Mouse (Mus musculus): Measurements from ENCODE around the gene Arhgap15.

Gene Arhgap15

GRCm38 (mm10) chr2:44218317-44218716 lies 469.7 kb downstream of the Arhgap15 start:
- DNase-seq: no peak

GRCm38 (mm10) chr2:44221686-44222085 lies 473.1 kb downstream of the Arhgap15 start:
- DNase-seq: no peak

GRCm38 (mm10) chr2:44222176-44222753 lies 473.6 kb downstream of the Arhgap15 start:
- DNase-seq: no peak

GRCm38 (mm10) chr2:44234856-44235255 lies 486.2 kb downstream of the Arhgap15 start:
- DNase-seq: no peak

- no peak for DNase-seq
Measured at GRCm38 (mm10) chr2:44241657-44242454, 493.2 kb downstream of the Arhgap15 start.

GRCm38 (mm10) chr2:44242628-44243255 lies 494.1 kb downstream of the Arhgap15 start:
- no peak for DNase-seq

- no peak for DNase-seq
Measured at GRCm38 (mm10) chr2:44255343-44255742, 506.7 kb downstream of the Arhgap15 start.

- DNase-seq: no peak
Measured at GRCm38 (mm10) chr2:44257946-44258345, 509.3 kb downstream of the Arhgap15 start.

GRCm38 (mm10) chr2:44271455-44272346 lies 523.1 kb downstream of the Arhgap15 start:
- no peak for DNase-seq

- DNase-seq: no peak
Measured at GRCm38 (mm10) chr2:44272606-44273005, 524.0 kb downstream of the Arhgap15 start.

GRCm38 (mm10) chr2:44274425-44274824 lies 525.8 kb downstream of the Arhgap15 start:
- DNase-seq: no peak

GRCm38 (mm10) chr2:44286181-44286719 lies 537.6 kb downstream of the Arhgap15 start:
- no peak for DNase-seq

- DNase-seq: no peak
Measured at GRCm38 (mm10) chr2:44299156-44299555, 550.5 kb downstream of the Arhgap15 start.

GRCm38 (mm10) chr2:44299909-44300308 lies 551.3 kb downstream of the Arhgap15 start:
- no peak for DNase-seq

- no peak for DNase-seq
Measured at GRCm38 (mm10) chr2:44300466-44300865, 551.8 kb downstream of the Arhgap15 start.

GRCm38 (mm10) chr2:44304261-44304970 lies 555.8 kb downstream of the Arhgap15 start:
- DNase-seq: no peak

GRCm38 (mm10) chr2:44304971-44305808 lies 556.6 kb downstream of the Arhgap15 start:
- no peak for DNase-seq

GRCm38 (mm10) chr2:44306137-44306536 lies 557.5 kb downstream of the Arhgap15 start:
- no peak for DNase-seq

GRCm38 (mm10) chr2:44309124-44309523 lies 560.5 kb downstream of the Arhgap15 start:
- DNase-seq: no peak

- DNase-seq: no peak
Measured at GRCm38 (mm10) chr2:44309556-44309955, 560.9 kb downstream of the Arhgap15 start.
